Mouse (Mus musculus) limb, embryonic 15.5 days (tissue): ENCODE results near the gene Myom1. TPM values are rescaled to one million over a fixed set of nuclear protein-coding genes. Genes with fewer than 3 reads are reported as not detected.
A peak's percentile ranks its signal among the peaks of the same experiment; 100 is the strongest.

ENCODE experiments used
- ATAC-seq: fragments of 200-750 bp; cut with Nextera tagmentation; 2 replicates; pipeline ENCODE4 v1.8.0; 2017; ENCODE audit warnings: low read depth, moderate TSS enrichment; ENCODE audit not compliant: insufficient number of reproducible peaks, low FRiP score, low TSS enrichment
- H3K27ac ChIP-seq: fragments of 300-500 bp; sonication (generic); 2 replicates; pipeline ENCODE4 v1.5.1; 2015; ENCODE audit warnings: moderate library complexity, mild to moderate bottlenecking, inconsistent platforms
- H3K27me3 ChIP-seq: fragments of 300-500 bp; sonication (generic); 2 replicates; pipeline ENCODE4 v1.6.1; 2015; ENCODE audit warnings: inconsistent platforms
- H3K36me3 ChIP-seq: fragments of 300-500 bp; sonication (generic); 2 replicates; pipeline ENCODE4 v1.6.1; 2015; ENCODE audit warnings: inconsistent platforms
- H3K4me1 ChIP-seq: fragments of 300-500 bp; sonication (generic); 2 replicates; pipeline ENCODE4 v1.6.1; 2015; ENCODE audit warnings: inconsistent platforms
- H3K4me2 ChIP-seq: fragments of 300-500 bp; sonication (generic); 2 replicates; pipeline ENCODE4 v1.6.1; 2015; ENCODE audit warnings: mild to moderate bottlenecking, inconsistent platforms
- H3K4me3 ChIP-seq: fragments of 300-500 bp; sonication (generic); 2 replicates; pipeline ENCODE4 v1.5.1; 2015; ENCODE audit warnings: mild to moderate bottlenecking, inconsistent platforms
- H3K9ac ChIP-seq: fragments of 300-500 bp; sonication (generic); 2 replicates; pipeline ENCODE4 v1.6.1; 2015; ENCODE audit warnings: inconsistent platforms
- H3K9me3 ChIP-seq: fragments of 300-500 bp; sonication (generic); 2 replicates; pipeline ENCODE4 v1.6.1; 2016; ENCODE audit warnings: inconsistent platforms
- WGBS: fragments of 180-500 bp; shearing (Covaris S2); methylation state at CpG from one replicate; pipeline ENCODE4 v1.1.7; 2015; 5-methylcytosine and 5-hydroxymethylcytosine counted together
- polyA plus RNA-seq: library from polyadenylated mRNA; unstranded; fragments of >200 nt; fragmentation: Nextera tagmentation; extraction: Ambion mirVana; gene quantifications from 2 replicates; pipeline ENCODE4 v1.2.1, GENCODE M21; 2015

Myom1 gene
- polyA plus RNA-seq, 1 experiment from 2014 or later = 18.3 TPM

DNA sequence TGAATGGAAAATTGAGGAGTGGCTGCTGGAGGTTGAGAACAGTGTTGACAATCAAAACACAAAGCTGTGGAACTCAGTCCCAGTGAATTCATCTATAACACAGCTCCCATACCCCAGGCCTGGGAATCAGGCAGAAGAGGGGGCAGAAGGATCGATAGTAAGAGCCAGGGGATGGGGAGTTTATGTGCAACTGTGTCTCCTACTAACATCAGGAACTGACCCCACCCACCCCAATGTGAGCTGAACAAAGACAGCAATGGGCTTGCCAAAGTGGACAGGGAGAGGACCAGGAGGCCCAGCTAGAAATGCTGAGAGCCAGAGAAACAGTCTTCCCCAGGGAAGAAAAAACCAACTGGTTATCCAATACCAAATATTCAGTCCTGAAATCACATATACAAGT is 122.2 kb downstream of the Myom1 start:
- ATAC-seq = no peak
- H3K4me3 ChIP-seq = no peak overlapping the region
- WGBS = 79% methylated on average over 1 of the region's 1 CpGs
- H3K27ac ChIP-seq = no peak overlapping the region
- no peaks in the 10 kb centered on the region for H3K27me3 ChIP-seq
- H3K9me3 ChIP-seq = no peaks in the 10 kb centered on the region
- peaks cover 37% of the 10 kb centered on the region for H3K4me1 ChIP-seq
- no peaks in the 10 kb centered on the region for H3K36me3 ChIP-seq
- no peak overlapping the region for H3K9ac ChIP-seq
- H3K4me2 ChIP-seq = no peak overlapping the region

DNA sequence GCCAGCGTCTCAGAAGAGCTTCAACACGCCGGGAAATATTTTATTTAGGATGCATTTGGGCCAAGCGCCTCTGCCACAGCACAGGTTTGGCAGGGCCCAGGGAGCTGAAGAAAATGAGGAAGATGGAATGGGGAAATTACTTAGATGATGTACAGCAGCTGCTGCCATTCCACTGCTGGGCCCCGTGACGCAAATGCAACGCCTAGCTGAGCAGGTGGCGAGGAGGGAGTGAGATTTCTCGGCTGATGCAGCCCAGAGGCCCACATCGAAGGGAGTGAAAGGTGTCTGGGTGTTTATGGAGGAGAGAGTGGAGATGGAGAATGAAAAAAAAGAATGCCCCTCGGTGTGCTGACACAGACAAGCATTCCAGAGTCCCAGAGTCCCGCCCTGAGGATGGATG is 123.1 kb downstream of the Myom1 start:
- Histone ChIP-seq H3K9ac (no peak overlapping the region), H3K4me3 (no peak overlapping the region), H3K36me3 (no peaks in the 10 kb centered on the region), H3K27me3 (no peaks in the 10 kb centered on the region), H3K4me1 (peaks cover 46% of the 10 kb centered on the region), H3K27ac (no peak overlapping the region), H3K4me2 (no peak overlapping the region), H3K9me3 (no peaks in the 10 kb centered on the region)
- ATAC-seq = no peak
- 29% methylated on average over 12 of the region's 12 CpGs for WGBS

DNA sequence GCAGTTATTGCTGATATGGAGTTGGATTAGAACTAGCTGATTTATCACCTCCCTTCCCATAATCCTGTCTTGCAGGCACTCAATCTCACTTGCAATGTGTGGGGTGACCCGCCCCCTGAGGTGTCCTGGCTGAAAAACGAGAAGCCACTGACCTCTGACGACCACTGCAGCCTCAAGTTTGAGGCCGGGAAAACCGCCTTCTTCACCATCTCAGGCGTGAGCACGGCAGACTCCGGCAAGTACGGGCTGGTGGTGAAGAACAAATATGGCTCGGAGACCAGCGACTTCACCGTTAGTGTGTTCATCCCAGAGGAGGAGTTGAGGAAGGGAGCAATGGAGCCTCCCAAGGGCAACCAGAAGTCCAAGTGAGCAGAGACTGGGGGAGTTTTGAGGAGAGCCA is 123.6 kb downstream of the Myom1 start:
- Histone ChIP-seq H3K27me3 (no peaks in the 10 kb centered on the region), H3K4me1 (peaks cover 45% of the 10 kb centered on the region), H3K36me3 (no peaks in the 10 kb centered on the region), H3K4me2 (no peak overlapping the region), H3K27ac (no peak overlapping the region), H3K4me3 (no peak overlapping the region), H3K9me3 (no peaks in the 10 kb centered on the region), H3K9ac (no peak overlapping the region)
- ATAC-seq = no peak
- WGBS = 63% methylated on average over 12 of the region's 12 CpGs

DNA sequence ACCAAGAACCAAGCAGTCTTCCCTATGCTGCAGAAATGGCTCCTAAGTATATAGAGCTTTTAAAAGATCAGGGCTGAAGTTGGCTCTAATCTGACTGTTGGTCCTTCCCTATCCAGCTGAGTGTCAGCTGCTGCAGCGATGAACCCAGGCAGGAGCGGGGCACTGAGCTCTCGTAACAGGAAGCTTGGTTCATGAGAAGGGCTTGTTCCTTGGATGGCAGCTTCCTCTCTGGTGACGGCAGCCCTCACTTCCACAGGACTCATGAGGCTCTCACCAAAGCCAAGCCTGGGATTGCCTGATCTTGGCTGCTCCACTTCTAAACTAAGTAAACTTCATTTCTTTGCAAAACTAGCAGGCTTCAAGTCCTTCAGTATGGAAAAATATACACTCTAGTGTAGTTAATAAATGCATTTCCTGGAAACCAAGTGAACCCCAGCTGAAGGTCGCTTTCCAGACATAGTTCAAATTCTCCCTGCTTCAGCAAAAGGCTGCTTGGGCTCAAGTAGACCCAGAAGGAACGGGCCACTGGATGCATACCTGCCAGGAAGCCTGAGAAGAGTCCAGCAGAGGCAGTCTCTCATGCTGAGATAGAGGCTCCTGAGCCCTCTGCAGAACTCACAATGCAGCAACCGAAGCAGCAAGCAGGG is 125.2 kb downstream of the Myom1 start:
- ATAC-seq = no peak
- H3K27ac ChIP-seq = 0 out of 2 replicates have a peak overlapping the region, but pooled peaks have one; percentile 18
- H3K4me1 ChIP-seq = peaks cover 44% of the 10 kb centered on the region
- no peaks in the 10 kb centered on the region for H3K36me3 ChIP-seq
- H3K9ac ChIP-seq = no peak overlapping the region
- no peak overlapping the region for H3K4me2 ChIP-seq
- H3K9me3 ChIP-seq = no peaks in the 10 kb centered on the region
- no peaks in the 10 kb centered on the region for H3K27me3 ChIP-seq
- no peak overlapping the region for H3K4me3 ChIP-seq
- 57% methylated on average over 7 of the region's 7 CpGs for WGBS

DNA sequence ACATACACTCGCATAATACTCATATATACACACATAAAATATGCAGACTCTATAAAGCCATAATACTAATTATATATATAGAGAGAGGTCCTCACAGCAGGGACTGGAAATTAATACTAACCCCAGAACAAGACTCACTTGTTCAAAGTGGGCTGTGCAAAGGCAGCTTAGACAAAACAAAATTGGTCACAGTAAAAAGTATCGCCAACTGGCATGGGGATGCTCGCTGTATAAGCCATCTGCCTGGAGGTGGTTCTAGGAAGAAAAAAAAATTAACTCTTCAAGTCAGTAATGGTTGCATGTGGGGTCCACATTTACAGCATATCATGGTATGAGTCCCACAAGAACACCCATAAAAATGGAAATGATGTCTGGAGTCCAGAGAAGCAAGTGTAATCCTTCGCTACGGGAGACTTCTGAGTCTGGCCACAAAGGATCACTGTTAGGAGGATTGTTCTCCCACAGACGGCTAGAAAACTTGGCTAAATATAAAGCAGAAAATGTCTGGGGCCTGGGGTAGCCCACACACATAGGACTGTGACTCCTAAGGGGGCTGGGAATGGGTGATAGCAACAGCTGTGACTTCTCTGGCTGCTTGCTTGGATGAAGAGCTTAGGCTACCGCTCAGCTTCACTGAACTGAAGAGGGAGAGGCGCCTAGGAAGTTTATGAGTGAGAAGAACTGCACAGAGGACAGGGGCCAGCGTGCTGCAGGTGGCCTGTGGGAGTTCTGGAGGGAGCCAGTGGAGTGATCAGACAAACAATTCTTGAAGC is 127.2 kb downstream of the Myom1 start:
- H3K9ac ChIP-seq = no peak overlapping the region
- peak overlapping the region; percentile 63 for H3K27ac ChIP-seq
- H3K4me1 ChIP-seq = peaks cover 31% of the 10 kb centered on the region
- no peak overlapping the region for H3K4me3 ChIP-seq
- H3K9me3 ChIP-seq = no peaks in the 10 kb centered on the region
- ATAC-seq = peak; percentile 53; the same call in 1 of the 2 replicates
- no peaks in the 10 kb centered on the region for H3K27me3 ChIP-seq
- H3K4me2 ChIP-seq = no peak overlapping the region
- no peaks in the 10 kb centered on the region for H3K36me3 ChIP-seq
- 34% methylated on average over 9 of the region's 9 CpGs for WGBS

DNA sequence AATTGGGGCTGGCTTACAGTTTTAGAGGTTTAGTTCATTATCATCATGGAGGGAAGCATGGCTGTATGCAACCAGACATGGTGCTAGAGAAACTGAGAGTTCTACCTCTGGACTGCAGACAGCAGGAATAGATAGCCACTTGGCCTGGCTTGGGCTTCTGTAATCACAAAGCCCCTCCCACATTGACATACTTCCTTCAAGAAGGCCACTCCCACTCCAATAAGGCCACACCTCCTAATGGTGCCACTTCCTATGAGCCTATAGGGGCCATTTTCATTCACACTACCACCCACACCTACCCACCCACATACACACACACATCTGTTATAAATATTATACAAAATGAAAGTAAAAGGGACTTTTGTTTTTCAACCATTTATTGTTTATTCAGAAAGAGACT is 129.8 kb downstream of the Myom1 start:
- Histone ChIP-seq H3K27me3 (no peaks in the 10 kb centered on the region), H3K4me1 (peaks cover 21% of the 10 kb centered on the region), H3K4me3 (no peak overlapping the region), H3K36me3 (no peaks in the 10 kb centered on the region), H3K9me3 (no peaks in the 10 kb centered on the region), H3K4me2 (no peak overlapping the region), H3K27ac (no peak overlapping the region), H3K9ac (no peak overlapping the region)
- no peak for ATAC-seq

DNA sequence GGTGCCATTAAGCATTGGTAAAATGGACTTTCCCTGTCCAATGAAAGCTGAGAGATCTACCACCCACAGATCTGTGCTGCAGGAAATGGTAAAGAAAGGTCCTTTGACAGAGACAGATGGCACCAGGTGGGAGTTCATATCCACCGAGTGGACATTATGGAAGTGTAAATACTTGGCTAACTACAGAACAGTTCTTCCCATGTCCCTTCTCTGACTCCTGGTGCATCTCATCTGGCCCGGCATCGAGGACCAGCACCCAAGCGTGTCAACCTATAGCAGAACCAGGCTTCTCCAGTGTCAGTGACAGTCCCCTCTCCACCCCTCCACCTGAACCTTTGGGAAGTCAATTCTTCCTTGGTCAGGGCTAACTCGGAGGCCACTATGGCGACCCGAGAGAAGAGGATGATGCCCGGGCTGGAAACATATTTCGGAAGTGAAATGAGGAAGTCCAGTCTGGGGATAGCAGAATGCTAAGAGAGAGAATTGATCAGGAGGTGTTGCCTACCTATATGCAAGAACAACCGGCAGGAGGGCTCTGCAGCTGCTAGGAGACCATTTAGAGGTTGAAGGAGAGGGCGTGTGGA is 130.5 kb downstream of the Myom1 start:
- Histone ChIP-seq H3K36me3 (no peaks in the 10 kb centered on the region), H3K27ac (no peak overlapping the region), H3K9ac (no peak overlapping the region), H3K9me3 (no peaks in the 10 kb centered on the region), H3K4me2 (no peak overlapping the region), H3K4me1 (peaks cover 14% of the 10 kb centered on the region), H3K27me3 (no peaks in the 10 kb centered on the region), H3K4me3 (no peak overlapping the region)
- WGBS = 85% methylated on average over 11 of the region's 11 CpGs
- no peak for ATAC-seq

DNA sequence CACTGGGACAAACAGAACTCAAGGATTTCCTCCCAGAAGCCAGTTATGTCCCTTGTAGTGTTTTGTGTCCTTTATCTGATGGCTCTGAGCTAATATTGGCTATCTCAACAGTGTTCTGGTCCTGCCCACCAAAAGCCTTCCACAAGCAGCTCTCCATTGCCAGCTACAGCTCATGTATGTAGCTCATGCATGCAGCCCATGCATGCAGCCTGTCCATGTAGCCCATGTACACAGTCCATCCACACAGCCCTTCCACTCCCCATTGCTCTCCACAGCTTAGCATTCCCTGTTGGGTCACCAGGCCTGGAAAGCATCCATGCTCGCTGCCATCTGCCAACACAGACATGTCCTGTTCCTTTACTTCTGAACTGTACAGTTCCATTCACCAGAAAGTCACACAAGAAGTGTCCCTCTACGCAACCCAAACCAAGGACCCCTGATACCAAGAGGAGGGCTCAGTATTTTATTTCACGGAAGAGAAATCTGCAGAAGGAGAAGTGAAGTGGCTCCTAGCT is 132.1 kb downstream of the Myom1 start:
- Histone ChIP-seq H3K4me1 (peaks cover 11% of the 10 kb centered on the region), H3K4me3 (no peak overlapping the region), H3K9ac (no peak overlapping the region), H3K27me3 (no peaks in the 10 kb centered on the region), H3K4me2 (no peak overlapping the region), H3K9me3 (no peaks in the 10 kb centered on the region), H3K36me3 (no peaks in the 10 kb centered on the region), H3K27ac (no peak overlapping the region)
- WGBS = 81% methylated on average over 3 of the region's 3 CpGs
- no peak for ATAC-seq

DNA sequence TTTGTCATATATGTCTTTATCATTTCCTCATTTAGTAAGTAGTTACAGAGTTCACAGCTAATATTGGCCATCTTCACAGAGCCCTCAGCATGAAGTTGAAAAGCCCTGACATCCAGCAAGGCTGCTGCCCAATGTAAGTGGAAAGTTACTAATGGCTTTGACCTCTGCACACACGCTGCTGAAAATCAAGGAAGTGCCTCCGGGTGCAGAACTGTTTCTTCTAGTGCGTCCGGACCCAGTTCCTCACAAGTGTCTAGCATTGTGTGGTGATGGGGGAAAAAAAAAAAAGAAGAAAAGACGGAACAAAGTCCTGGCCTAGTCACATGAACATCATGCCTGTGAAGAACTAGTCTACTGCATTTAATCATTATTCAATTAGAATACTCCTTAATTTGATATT is 132.7 kb downstream of the Myom1 start:
- Histone ChIP-seq H3K4me3 (no peak overlapping the region), H3K9me3 (no peaks in the 10 kb centered on the region), H3K27ac (no peak overlapping the region), H3K9ac (no peak overlapping the region), H3K36me3 (no peaks in the 10 kb centered on the region), H3K4me1 (peaks cover 5% of the 10 kb centered on the region), H3K4me2 (no peak overlapping the region), H3K27me3 (no peaks in the 10 kb centered on the region)
- 44% methylated on average over 5 of the region's 5 CpGs for WGBS
- ATAC-seq = no peak

DNA sequence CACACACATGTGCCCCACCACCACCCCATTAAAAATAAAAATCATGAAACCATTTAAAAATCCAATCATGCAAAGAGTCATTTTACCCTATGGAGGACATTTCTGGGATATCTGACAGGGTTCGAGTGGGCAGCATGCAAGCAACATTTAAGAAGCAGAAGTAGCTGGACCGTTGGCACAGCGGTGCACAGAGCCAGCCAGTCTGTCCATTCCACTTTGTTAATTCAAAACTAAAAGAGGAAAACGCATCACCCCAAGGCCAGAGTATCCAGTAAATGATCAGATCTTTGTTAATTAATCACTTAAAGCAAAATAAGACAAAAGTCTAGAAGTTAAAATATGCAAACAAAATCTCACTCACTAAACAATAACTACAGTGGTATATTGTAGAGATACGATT is 133.4 kb downstream of the Myom1 start:
- Histone ChIP-seq H3K4me1 (no peaks in the 10 kb centered on the region), H3K4me2 (no peak overlapping the region), H3K9ac (no peak overlapping the region), H3K4me3 (no peak overlapping the region), H3K27ac (no peak overlapping the region), H3K36me3 (no peaks in the 10 kb centered on the region), H3K9me3 (no peaks in the 10 kb centered on the region), H3K27me3 (no peaks in the 10 kb centered on the region)
- 76% methylated on average over 5 of the region's 5 CpGs for WGBS
- no peak for ATAC-seq

DNA sequence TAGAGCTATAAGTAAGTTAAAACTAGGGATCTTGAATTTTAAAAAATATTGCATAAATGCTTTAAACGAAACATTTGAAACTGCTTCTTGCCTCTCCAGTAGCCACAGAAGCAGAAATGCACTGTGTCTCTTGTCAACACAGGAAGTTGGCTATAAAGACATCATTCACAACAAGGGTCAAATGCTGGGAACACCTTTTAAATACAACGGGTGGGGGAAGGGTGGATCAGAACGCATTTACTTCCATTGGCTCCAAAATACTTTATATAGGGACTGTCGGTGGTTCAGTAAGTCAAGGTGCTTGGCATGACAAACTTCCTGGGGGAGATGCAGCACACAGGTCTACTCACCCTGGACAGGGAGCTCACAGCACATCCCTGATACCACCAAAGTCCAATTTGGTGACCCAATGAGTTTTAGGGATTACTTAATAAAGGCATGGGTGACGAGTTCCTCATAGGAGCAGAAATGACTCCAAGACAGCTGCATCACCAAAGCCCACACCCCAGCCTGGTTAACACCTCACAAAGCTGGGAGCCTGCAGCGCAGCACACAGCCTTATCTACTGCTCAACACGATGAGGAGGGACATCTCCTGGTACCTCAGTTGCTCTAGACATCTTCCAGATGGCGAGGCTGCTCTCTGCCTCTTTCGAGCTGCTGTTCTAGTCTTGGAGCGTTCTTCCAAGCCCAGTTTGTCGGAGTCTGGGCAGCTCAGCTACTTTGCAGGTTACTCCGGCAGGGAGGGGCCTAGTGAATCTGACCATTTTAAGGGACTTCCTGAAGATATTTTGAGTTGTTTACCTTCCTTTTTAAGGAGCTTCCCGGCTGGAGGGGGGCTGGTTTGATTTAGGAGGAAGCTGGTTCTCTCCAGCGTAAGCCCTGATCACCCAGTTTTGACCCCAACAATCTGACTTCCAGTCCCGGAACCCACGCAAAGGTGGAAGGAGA is 134.2 kb downstream of the Myom1 start:
- no peaks in the 10 kb centered on the region for H3K27me3 ChIP-seq
- no peak overlapping the region for H3K4me3 ChIP-seq
- H3K4me1 ChIP-seq = no peaks in the 10 kb centered on the region
- H3K9me3 ChIP-seq = no peaks in the 10 kb centered on the region
- no peak overlapping the region for H3K27ac ChIP-seq
- no peak overlapping the region for H3K4me2 ChIP-seq
- ATAC-seq = no peak
- WGBS = 57% methylated on average over 16 of the region's 16 CpGs
- H3K36me3 ChIP-seq = no peaks in the 10 kb centered on the region
- no peak overlapping the region for H3K9ac ChIP-seq
